ENCODE assay signal across 9 mouse cellular contexts in the genomic region with DNA sequence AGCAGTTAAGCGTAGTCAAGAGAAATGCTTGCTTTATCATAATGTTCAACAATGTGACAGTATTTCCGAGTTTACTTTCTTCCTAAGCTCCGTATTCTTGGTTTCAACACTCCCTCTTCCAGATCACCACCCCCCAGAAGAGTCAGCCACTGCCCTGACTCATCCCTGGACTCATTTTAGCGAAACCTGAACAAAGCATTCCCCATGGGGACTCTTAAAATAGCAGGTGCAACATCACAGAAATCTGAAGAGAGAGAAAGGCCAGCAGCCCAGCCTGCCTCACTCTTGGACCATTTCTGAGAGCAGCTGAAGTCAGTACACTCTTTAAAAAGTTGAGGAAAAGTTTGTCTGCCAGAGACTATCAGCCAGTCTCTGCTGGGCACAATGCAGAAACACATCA. TPM values are rescaled to one million over a fixed set of nuclear protein-coding genes. Genes with fewer than 3 reads are reported as not detected.
DNase-seq lines count a peak whose midpoint lies in the region; ATAC-seq and TF ChIP-seq lines count a peak whose summit lies in the region.
"Had no signal": no experiment of that assay in that cellular context is flagged by ENCODE, and none has a peak within 500 bp of the region (broad histone marks: within the 10 kb centered on the region; RNA-seq: fewer than 3 reads in every experiment).

No protein-coding gene starts in this region.

- H3K36me3 ChIP-seq in neural tube, embryonic 11.5 days (ENCODE audit: control insufficient read depth, insufficient read depth, low read length), result no peaks in the 10 kb centered on the region
- H3K36me3 ChIP-seq in limb, embryonic 15.5 days, result no peaks in the 10 kb centered on the region

- peak overlapping the region; percentile 83 for H3K4me2 ChIP-seq in neural tube, embryonic 11.5 days (ENCODE audit: low read depth)
- H3K4me2 ChIP-seq in limb, embryonic 15.5 days, result peak overlapping the region; percentile 91

- DNase-seq in gastrocnemius, adult 2 months, result no peak
- DNase-seq in gastrocnemius, postnatal 10 days, result no peak
- DNase-seq in neural tube, embryonic 11.5 days (ENCODE audit: low spot score), result no peak
- no peak for DNase-seq in neural tube, embryonic 10.5 days (ENCODE audit: extremely low spot score, low spot score)
- DNase-seq in ovary, postnatal 14 days (ENCODE audit: low spot score), result no peak
- no peak for DNase-seq in urinary bladder, postnatal 25 days (ENCODE audit: low spot score)
- DNase-seq: adrenal gland, postnatal 25 days had no signal

- no peaks in the 10 kb centered on the region for H3K9me3 ChIP-seq in neural tube, embryonic 11.5 days (ENCODE audit: control insufficient read depth, low read length)
- no peaks in the 10 kb centered on the region for H3K9me3 ChIP-seq in limb, embryonic 15.5 days

- H3K4me3 ChIP-seq in gastrocnemius, adult 2 months, result peak overlapping the region; percentile 88
- H3K4me3 ChIP-seq in neural tube, embryonic 11.5 days (ENCODE audit: low read depth, low read length), result peak overlapping the region; percentile 53
- H3K4me3 ChIP-seq in limb, embryonic 15.5 days, result peak overlapping the region; percentile 76

- intact Hi-C loops in gastrocnemius, adult 2 months (cut with DNase I), result loop anchor here (10.0 kb wide), 1 partner anchor 417 kb away; no protein-coding TSS in a partner anchor

- no peak for TF ChIP-seq CTCF in gastrocnemius, adult 2 months (IDR thresholded peaks at IDR 0.05)

- H3K4me1 ChIP-seq in neural tube, embryonic 11.5 days (ENCODE audit: control insufficient read depth, insufficient read depth, low read length), result 0 out of 2 replicates have a peak, but pooled peaks cover 6% of the 10 kb centered on the region
- peaks cover 22% of the 10 kb centered on the region; the same call in 1 of the 2 replicates for H3K4me1 ChIP-seq in limb, embryonic 15.5 days

- H3K9ac ChIP-seq in neural tube, embryonic 11.5 days (ENCODE audit: low read length), result no peak overlapping the region
- H3K9ac ChIP-seq in limb, embryonic 15.5 days, result no peak overlapping the region

- H3K27ac ChIP-seq in gastrocnemius, adult 2 months, result no peak overlapping the region
- H3K27ac ChIP-seq in neural tube, embryonic 11.5 days (ENCODE audit: low read depth, low read length), result no peak overlapping the region
- H3K27ac ChIP-seq in limb, embryonic 15.5 days, result no peak overlapping the region

- ATAC-seq in neural tube, embryonic 11.5 days (ENCODE audit: insufficient read depth, low FRiP score, low TSS enrichment), result no peak
- no peak for ATAC-seq in limb, embryonic 15.5 days (ENCODE audit: insufficient number of reproducible peaks, low FRiP score, low TSS enrichment, low read depth)
- ATAC-seq in granulocyte monocyte progenitor cell, adult 5-6 weeks (replicated peaks; ENCODE audit: poor library complexity, severe bottlenecking), result no peak

- no peaks in the 10 kb centered on the region for H3K27me3 ChIP-seq in neural tube, embryonic 11.5 days (ENCODE audit: control insufficient read depth, insufficient read depth, low read length)
- H3K27me3 ChIP-seq in limb, embryonic 15.5 days, result no peaks in the 10 kb centered on the region

- WGBS in neural tube, embryonic 11.5 days, result 74% methylated on average over 4 of the region's 4 CpGs
- WGBS in limb, embryonic 15.5 days, result 58% methylated on average over 4 of the region's 4 CpGs

RNA-seq across cellular contexts. Expression of a gene that starts 2.4 kb away (rescaled TPM):
- total RNA-seq in gastrocnemius, adult 2 months (2021), result 1 to 10 TPM in 1 of 2 experiments, under 1 TPM in 1; 0.97 to 2.1 TPM
- total RNA-seq in gastrocnemius, postnatal 10 days (2021), result 1 to 10 TPM; 4.6 to 8.7 TPM
- polyA plus RNA-seq in neural tube, embryonic 11.5 days (2014; fragmentation: Nextera tagmentation; extraction: Ambion mirVana), result 4.7 and 6.2 TPM in 2 replicates
- polyA plus RNA-seq in limb, embryonic 15.5 days (2015; fragmentation: Nextera tagmentation; extraction: Ambion mirVana), result 19.0 and 22.0 TPM in 2 replicates
- total RNA-seq in granulocyte monocyte progenitor cell, adult 5-6 weeks (2014; fragmentation: Nextera tagmentation), result 1.6 and 3.9 TPM in 2 replicates
- 0.73 and 0.82 TPM in 2 replicates for total RNA-seq in granulocyte monocyte progenitor cell, adult 5-6 weeks (2017)
